Mouse (Mus musculus) lung, postnatal 0 days (tissue): Measurements from ENCODE around the gene Pnck. TPM values are rescaled to one million over a fixed set of nuclear protein-coding genes. Genes with fewer than 3 reads are reported as not detected.

Source experiments
- ATAC-seq: fragments of 200-750 bp; cut with Nextera tagmentation; 2 replicates; pipeline ENCODE4 v1.8.0; 2017; ENCODE audit warnings: moderate library complexity
- DNase-seq: peaks from one replicate; pipeline ENCODE4 v3.0.0-alpha.2; 2016; ENCODE audit warnings: low spot score
- H3K27ac ChIP-seq: fragments of 300-500 bp; sonication (generic); 2 replicates; pipeline ENCODE4 v1.5.1; 2014; ENCODE audit warnings: antibody characterized with exemption, mild to moderate bottlenecking, low read length, mixed read lengths
- H3K27me3 ChIP-seq: fragments of 300-500 bp; sonication (generic); replicated peaks from 2 replicates; pipeline ENCODE4 v1.6.1; 2014; ENCODE audit warnings: low read length, mixed read lengths; ENCODE audit not compliant: insufficient read depth
- H3K36me3 ChIP-seq: fragments of 300-500 bp; sonication (generic); 2 replicates; pipeline ENCODE4 v1.6.1; 2014; ENCODE audit warnings: low read length, mixed read lengths; ENCODE audit not compliant: insufficient read depth
- H3K4me1 ChIP-seq: fragments of 300-500 bp; sonication (generic); 2 replicates; pipeline ENCODE4 v1.6.1; 2014; ENCODE audit warnings: antibody characterized with exemption, low read depth, low read length, mixed read lengths; ENCODE audit not compliant: insufficient read depth
- H3K4me2 ChIP-seq: fragments of 300-500 bp; sonication (generic); replicated peaks from 2 replicates; pipeline ENCODE4 v1.6.1; 2014; ENCODE audit warnings: low read depth, mild to moderate bottlenecking, low read length, moderate library complexity, mixed read lengths
- H3K4me3 ChIP-seq: fragments of 300-500 bp; sonication (generic); 2 replicates; pipeline ENCODE4 v1.5.1; 2014; ENCODE audit warnings: low read depth, low read length
- H3K9ac ChIP-seq: fragments of 300-500 bp; sonication (generic); replicated peaks from 2 replicates; pipeline ENCODE4 v1.6.1; 2014; ENCODE audit warnings: low read depth, mild to moderate bottlenecking
- H3K9me3 ChIP-seq: fragments of 300-500 bp; sonication (generic); 2 replicates; pipeline ENCODE4 v1.6.1; 2016; ENCODE audit warnings: low read length, mixed read lengths
- CTCF ChIP-seq: IDR thresholded peaks from 2 replicates; pipeline ENCODE4 v1.5.1; 2016; ENCODE audit warnings: antibody characterized with exemption, mild to moderate bottlenecking
- EP300 ChIP-seq: IDR thresholded peaks from 2 replicates; pipeline ENCODE4 v1.6.1; 2016; ENCODE audit warnings: antibody characterized with exemption, mild to moderate bottlenecking, control low read depth
- WGBS: fragments of 180-500 bp; shearing (Covaris S2); extraction: QIAGEN DNeasy Blood & Tissue Kit; methylation state at CpG from one replicate; pipeline ENCODE4 v1.1.7; 2014; 5-methylcytosine and 5-hydroxymethylcytosine counted together
- polyA plus RNA-seq: library from polyadenylated mRNA; unstranded; fragments of >200 nt; fragmentation: Nextera tagmentation; extraction: Ambion mirVana; gene quantifications from 2 replicates; pipeline ENCODE4 v1.2.1, GENCODE M21; 2015

Gene Pnck
- polyA plus RNA-seq, result 3.9 and 5.5 TPM in 2 replicates

DNA sequence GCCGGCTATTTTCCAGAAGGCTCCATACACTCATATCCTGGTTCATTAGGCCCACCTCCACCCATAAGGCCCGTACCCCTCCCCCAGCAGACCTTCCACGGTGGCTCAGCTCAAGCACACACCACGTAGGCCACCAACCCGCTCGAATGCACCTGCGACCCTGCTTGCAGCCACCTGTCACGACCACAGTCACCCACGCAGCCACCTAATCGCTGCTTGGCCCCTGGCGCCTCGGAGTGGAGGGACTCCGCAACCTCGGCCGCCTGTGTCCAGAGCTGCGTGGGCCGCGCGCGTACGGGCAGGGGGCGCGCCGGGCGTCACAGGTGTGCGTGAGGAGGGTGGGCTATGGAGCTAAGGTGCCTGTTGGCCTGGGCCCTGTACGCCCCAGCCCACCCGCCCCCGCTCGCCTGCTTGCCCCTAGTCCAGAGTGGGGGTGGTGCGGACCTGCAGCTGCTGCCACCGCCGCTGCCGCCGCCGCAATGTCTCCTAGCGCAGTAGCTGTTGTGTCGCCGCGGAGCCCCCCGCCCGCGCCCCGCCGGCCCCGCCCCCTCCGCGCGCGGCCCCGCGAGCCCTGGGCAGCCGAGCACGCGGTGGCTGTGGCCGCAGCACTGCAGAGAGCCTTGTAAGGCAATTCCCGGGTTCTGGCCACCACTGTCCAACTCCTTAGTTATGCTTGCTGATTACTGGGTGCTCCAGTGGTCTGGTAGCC, at the start of gene Pnck:
Pnck (minus strand) TSS at position 543 of the 709 bp plus-strand sequence.
- DNase-seq, result no peak
- Histone ChIP-seq H3K9ac (no peak within 1 kb of the TSS), H3K36me3 (no peaks in the 10 kb centered on the region), H3K4me3 (peak within 1 kb of the TSS; percentile 34), H3K4me2 (peak within 1 kb of the TSS; percentile 69), H3K9me3 (no peaks in the 10 kb centered on the region), H3K4me1 (no peaks in the 10 kb centered on the region), H3K27me3 (no peaks in the 10 kb centered on the region), H3K27ac (no peak within 1 kb of the TSS)
- peak; percentile 47 for ATAC-seq
- no peak for TF ChIP-seq EP300
- no peak; the same call in 1 of the 2 replicates for TF ChIP-seq CTCF
- WGBS, result 32% methylated on average over 16 of the region's 57 CpGs

DNA sequence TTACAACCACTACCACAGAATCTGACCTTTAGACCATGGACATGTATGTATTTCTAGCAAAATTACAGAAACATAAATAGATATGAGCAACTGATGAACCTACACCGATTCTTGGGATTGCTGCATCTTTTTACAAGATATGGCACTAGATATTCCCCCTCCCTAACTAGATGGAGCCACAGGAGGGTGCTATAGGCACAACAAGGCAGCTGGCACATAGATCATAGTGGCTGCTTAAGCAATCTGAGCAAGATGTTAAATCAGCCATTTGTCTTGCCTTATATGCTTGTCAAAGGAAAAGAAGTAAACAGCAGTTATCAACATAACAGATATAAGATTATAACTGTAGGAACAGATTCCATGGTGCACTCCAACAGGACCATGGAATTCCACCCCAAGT, 40.6 kb upstream of the Pnck start:
- DNase-seq (peak; percentile 23), ATAC-seq (no peak)
- Histone ChIP-seq H3K4me1 (no peaks in the 10 kb centered on the region), H3K9me3 (no peaks in the 10 kb centered on the region), H3K4me3 (no peak overlapping the region), H3K36me3 (no peaks in the 10 kb centered on the region), H3K27me3 (no peaks in the 10 kb centered on the region), H3K27ac (no peak overlapping the region), H3K4me2 (no peak overlapping the region), H3K9ac (no peak overlapping the region)
- no peak for TF ChIP-seq EP300
- TF ChIP-seq CTCF, result peak; percentile 61
- 81% methylated on average over 1 of the region's 1 CpGs for WGBS

DNA sequence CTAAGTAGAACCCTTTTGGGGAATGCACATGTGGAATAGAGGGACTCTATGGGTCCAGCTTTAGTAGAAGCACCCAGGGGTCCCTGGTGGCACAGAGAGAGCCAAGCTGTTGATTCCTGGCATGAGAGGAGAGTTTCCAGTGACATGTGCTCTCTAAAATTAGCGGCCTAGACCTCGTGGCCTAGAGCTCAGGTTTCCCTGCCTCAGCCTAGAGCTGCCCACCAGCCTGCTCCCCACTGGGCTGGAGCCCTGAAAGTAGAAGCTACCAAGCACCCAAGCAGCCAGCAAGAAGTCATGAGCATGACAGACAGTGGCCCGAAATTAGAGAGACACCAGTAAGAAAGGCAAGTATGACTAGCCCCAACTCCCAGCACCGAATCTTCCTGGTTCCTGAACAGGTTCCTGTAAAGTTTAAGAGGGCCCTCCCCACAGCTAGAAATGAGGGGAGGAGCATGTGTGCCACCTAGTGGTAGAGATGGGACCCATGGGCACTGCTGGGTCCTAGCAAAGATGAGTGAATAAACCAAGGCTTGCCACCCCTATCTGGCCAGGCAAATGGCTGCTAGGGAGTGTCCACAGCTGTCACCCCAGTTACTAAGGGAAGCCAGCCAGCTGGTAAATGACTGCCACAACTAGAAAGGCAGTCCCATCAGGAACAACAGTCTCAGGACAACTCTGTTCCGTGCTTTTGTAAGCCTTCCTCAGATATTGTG, 31.2 kb upstream of the Pnck start:
- no peaks in the 10 kb centered on the region for H3K36me3 ChIP-seq
- TF ChIP-seq CTCF (peak; percentile 78), EP300 (no peak)
- ATAC-seq, result peak; percentile 85
- no peaks in the 10 kb centered on the region for H3K4me1 ChIP-seq
- H3K4me2 ChIP-seq, result no peak overlapping the region
- no peaks in the 10 kb centered on the region for H3K27me3 ChIP-seq
- 67% methylated on average over 5 of the region's 5 CpGs for WGBS
- peak; percentile 69 for DNase-seq
- no peak overlapping the region for H3K9ac ChIP-seq
- no peak overlapping the region for H3K27ac ChIP-seq
- no peak overlapping the region for H3K4me3 ChIP-seq
- H3K9me3 ChIP-seq, result no peaks in the 10 kb centered on the region

DNA sequence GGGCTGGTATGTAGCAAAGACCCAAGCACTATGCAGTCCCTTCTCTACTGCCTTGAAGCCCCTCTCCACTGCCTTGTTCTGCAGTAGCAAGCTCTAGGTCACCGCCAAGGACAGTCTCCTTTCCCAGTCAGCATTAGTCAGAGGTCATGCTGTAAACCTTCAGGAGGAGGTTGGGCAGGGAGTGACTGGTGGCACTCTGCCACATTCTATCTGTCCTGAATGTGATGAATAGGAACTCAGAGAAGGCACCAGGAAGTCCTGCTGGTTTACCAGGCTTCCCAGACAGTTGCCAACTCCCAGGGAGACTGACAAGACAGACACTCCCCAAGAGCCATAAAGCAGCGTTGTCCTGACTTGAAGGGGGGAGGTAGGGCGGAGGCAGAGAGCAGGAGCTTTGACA, 25.7 kb upstream of the Pnck start:
- DNase-seq (no peak), ATAC-seq (no peak; the same call in 1 of the 2 replicates)
- Histone ChIP-seq H3K9ac (no peak overlapping the region), H3K36me3 (no peaks in the 10 kb centered on the region), H3K27ac (no peak overlapping the region), H3K4me1 (no peaks in the 10 kb centered on the region), H3K27me3 (no peaks in the 10 kb centered on the region), H3K4me3 (no peak overlapping the region), H3K4me2 (no peak overlapping the region), H3K9me3 (no peaks in the 10 kb centered on the region)
- no peak for TF ChIP-seq EP300
- TF ChIP-seq CTCF, result no peak
- WGBS, result 51% methylated on average over 2 of the region's 3 CpGs

DNA sequence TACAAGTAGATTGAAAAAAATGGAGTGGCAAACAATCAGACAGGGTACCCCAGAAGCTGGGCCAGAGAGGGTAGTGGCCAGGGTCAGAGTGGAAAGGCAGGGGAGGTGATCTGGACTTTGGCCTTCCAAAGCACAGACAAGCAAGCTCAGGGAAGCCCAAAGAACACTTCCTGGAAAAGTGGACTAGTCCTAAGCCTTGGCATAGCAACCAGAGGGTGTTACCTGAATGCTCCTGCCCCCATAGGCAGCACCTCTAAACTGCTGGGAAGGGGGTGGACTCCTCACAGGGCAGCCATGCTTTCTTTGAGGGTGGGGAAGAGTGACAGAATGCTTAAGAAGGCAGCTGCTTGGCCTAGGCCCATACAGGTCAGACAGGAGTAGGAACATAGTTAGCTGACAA, 25.1 kb upstream of the Pnck start:
- H3K27me3 ChIP-seq, result no peaks in the 10 kb centered on the region
- no peak for ATAC-seq
- H3K4me3 ChIP-seq, result no peak overlapping the region
- H3K9me3 ChIP-seq, result no peaks in the 10 kb centered on the region
- no peaks in the 10 kb centered on the region for H3K4me1 ChIP-seq
- no peak overlapping the region for H3K9ac ChIP-seq
- H3K27ac ChIP-seq, result no peak overlapping the region
- TF ChIP-seq CTCF, result no peak
- TF ChIP-seq EP300, result no peak
- no peak overlapping the region for H3K4me2 ChIP-seq
- no peak for DNase-seq
- no peaks in the 10 kb centered on the region for H3K36me3 ChIP-seq

DNA sequence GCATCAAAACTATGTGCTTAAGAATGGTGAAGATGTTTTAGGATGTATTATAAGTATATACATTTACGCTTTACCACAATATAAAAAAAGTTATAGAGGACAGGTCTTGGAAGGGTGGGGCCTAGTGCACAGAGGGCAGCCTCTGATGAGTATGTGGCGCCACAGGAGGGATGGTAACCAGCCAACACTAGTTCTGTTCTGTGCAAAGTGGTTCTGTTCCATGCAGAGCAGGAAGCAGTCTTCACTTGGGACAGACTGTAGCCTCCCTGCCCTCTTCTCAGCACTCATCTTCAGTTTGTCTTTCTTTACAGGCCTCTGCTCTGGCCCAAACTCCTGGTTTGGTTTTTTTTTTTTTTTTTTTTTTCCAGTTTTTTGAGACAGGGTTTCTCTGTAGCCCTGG, 24.2 kb upstream of the Pnck start:
- no peaks in the 10 kb centered on the region for H3K9me3 ChIP-seq
- no peaks in the 10 kb centered on the region for H3K27me3 ChIP-seq
- TF ChIP-seq CTCF, result no peak
- no peak for TF ChIP-seq EP300
- no peaks in the 10 kb centered on the region for H3K36me3 ChIP-seq
- H3K4me1 ChIP-seq, result no peaks in the 10 kb centered on the region
- no peak overlapping the region for H3K4me3 ChIP-seq
- DNase-seq (no peak), ATAC-seq (no peak)
- no peak overlapping the region for H3K9ac ChIP-seq
- H3K4me2 ChIP-seq, result no peak overlapping the region
- H3K27ac ChIP-seq, result no peak overlapping the region
- WGBS, result 92% methylated on average over 2 of the region's 2 CpGs
